Mouse (Mus musculus): ENCODE measurements around the gene BC029722. TPM values are rescaled to one million over a fixed set of nuclear protein-coding genes. Genes with fewer than 3 reads are reported as not detected.
A peak's percentile ranks its signal among the peaks of the same experiment; 100 is the strongest.
"Not testable (repeated sequence)": the region's sequence is repeated elsewhere in the genome, so short reads cannot be mapped to it uniquely, and the experiment has no call there.

Gene BC029722
- total RNA-seq (2014; fragmentation: Nextera tagmentation) (9.0 and 9.9 TPM in 2 replicates), total RNA-seq (2017) (4.4 and 10.3 TPM in 2 replicates)

DNA sequence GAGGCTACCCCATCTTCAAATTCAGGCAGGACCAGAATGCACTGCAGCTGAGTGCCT lies at the start of gene BC029722:
BC029722 (minus strand) TSS at position 35 of the 57 bp plus-strand sequence.
- no peak for ATAC-seq (replicated peaks; ENCODE audit: low FRiP score, low TSS enrichment, poor library complexity, severe bottlenecking)

DNA sequence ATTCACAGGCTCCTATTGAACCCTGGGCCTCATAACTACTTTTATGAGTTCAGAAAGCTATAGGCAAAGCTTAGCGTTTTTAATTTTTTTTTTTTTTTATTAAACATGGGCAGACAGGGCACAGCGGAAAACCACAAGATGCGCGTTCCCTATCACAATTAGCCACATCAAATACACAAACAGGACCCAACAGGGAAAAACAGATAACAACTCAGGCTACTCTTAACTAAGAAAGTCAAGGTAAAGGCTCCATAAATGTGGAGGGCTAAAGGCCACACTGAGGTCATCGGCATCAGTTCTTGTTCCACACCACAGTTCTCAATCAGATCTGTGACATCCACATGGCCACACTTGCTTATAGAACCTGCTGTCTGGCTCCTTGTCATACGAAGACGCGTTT lies 49.1 kb upstream of the BC029722 start:
- ATAC-seq (replicated peaks; ENCODE audit: low FRiP score, low TSS enrichment, poor library complexity, severe bottlenecking): peak; percentile 77

DNA sequence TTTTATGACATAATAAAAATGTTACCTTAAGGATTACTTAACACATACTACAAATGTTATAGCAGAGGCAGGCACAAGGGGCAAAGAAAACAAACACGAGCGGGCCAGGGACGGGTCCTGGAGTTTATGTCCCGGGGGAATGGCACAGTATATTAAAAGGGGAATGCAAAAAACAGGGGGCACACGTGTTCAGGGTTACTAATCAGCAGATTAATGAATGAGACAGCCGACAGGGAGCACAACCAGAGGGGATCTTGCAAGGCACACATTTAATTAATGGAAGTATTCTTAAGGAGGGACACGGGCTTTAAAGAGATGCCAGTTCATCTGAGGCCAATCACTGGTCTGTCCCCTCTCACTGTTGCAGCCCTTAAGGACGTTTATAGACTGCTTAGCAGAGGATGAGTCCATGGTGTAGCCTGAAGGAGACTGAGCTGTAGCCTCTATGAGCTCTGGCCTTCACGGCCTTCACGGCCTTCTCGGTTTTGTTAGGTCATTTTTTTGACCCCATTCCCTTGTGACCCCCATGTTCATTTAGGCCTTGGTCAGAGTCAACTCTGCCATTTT lies 44.2 kb upstream of the BC029722 start:
- no peak for ATAC-seq (replicated peaks; ENCODE audit: low FRiP score, low TSS enrichment, poor library complexity, severe bottlenecking)

DNA sequence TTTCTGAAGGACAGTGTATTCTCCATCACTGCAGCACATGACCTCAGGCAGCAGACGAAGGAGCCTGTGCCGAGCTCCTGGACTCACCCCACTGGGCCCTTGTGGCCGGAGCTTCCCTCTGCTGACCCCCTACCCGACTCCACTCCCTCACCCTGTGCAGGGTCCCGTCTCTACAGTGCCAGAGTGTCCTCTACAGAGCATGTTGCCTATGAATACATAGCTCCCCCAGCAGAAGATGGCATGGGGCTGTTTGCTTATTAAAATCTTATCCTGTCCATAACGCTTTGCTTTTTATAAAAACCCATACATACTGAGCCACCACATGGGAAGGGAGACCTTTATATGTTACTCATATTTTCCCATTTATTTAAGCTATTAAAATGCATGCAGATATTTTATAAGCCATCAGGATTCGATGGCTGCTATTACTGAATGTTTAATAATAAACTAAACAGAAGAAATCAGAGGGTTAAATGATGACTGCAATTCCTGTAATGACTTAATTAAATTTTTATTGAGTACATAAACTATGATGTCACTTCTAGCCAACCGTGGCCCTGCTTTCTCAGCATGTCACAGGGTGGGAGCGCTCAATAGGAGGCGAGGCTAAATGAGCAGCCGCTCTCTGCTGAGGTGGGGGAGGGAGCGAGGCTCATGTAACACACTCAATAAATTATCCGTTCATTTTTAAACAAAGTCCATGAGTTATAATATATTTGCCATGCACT lies 43.5 kb upstream of the BC029722 start:
- no peak for ATAC-seq (replicated peaks; ENCODE audit: low FRiP score, low TSS enrichment, poor library complexity, severe bottlenecking)

DNA sequence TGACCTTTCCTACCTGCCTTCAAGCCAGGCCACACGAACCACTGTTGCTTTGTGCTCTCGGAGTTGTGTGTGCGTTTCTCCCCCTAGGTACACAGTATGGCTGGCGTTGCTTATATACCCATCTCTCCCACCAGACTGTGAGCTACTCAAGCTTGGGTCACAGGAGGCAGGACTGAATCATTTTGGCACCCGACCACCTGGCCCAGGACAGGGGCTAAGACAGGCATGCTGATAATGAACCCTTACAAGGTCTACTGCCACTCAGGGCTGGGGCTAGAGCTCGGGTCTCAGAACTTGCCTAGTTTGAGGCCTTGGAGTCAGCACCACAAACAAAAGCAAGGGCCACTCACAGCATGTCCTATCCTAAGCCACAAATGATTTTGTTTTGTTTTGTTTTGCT lies 42.4 kb upstream of the BC029722 start:
- no peak for ATAC-seq (replicated peaks; ENCODE audit: low FRiP score, low TSS enrichment, poor library complexity, severe bottlenecking)

DNA sequence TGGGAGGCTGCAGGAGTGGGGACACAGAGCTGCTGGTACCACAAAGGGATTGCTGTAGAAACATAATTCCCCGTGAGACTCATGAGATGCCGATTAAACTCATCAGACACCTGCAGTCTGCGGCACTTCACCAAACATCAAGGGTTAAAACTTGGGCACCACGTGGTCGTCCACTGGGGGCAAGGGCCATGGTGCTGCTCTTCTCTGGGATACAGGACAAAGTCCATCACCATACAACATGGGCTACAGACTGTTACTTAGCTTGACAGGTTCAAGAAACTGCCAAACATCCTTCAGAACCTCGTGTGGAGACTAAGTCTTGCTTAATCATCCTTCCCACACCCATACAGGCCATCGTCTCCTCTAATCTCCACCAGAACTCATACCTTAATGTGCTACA lies 40.9 kb upstream of the BC029722 start:
- no peak for ATAC-seq (replicated peaks; ENCODE audit: low FRiP score, low TSS enrichment, poor library complexity, severe bottlenecking)

DNA sequence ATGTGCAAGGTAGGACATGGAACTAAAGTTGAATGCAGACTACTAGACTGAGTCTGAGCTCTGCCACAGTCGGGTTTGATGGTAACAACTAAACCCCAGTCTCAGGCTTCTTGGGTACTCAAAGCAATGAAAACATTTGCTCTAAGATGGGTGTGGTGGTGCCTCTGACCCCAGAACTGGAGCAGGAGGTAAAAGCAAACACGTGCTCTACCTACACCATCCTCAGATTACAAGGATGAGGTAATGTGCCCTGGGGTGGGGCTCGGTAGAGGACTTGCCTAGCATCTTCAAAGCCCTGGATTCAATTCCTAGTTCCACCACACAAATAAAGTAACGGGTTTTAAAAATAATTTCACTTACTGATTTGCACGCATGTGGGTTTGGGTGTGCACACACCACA lies 33.3 kb upstream of the BC029722 start:
- ATAC-seq (replicated peaks; ENCODE audit: low FRiP score, low TSS enrichment, poor library complexity, severe bottlenecking): no peak

DNA sequence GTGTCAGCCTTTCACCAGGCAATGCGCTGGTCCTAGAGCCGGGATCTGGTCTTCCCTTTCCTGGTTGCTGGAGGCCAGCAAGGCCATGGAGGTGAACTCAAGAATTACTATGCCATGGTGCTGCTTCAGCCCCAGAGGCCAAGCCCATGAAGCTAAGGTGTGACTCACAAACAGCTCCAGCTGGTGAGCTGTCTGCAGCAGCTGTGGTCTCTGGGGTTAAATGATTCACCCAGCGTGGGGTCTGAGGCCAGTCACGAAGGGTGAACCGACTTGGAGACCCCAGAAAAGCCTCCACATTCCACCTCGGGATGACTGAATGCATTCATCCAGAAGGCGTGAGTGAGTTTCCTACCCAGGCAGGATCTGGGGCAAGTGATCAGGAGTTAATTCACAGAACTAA lies 30.9 kb upstream of the BC029722 start:
- ATAC-seq (replicated peaks; ENCODE audit: low FRiP score, low TSS enrichment, poor library complexity, severe bottlenecking): no peak

DNA sequence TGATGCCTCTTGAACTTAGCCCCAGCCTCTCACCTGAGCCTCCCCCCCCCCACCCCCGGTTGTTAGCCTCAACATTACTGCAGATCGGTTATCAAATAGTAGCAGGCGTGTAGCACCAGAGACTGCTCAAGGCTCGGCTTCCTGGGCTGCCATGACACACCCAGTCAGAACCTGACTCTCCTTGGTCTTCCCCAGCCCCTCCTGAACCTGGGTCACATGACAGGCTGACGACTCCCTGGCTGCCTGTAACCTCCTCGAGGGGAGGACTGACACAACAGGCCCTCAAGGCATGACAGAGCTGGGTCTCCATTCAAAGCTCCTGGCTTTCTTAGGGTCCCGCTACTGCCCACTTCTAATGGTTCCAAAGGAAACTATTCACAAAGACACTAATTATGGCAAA lies 30.2 kb upstream of the BC029722 start:
- ATAC-seq (replicated peaks; ENCODE audit: low FRiP score, low TSS enrichment, poor library complexity, severe bottlenecking): peak; percentile 39

DNA sequence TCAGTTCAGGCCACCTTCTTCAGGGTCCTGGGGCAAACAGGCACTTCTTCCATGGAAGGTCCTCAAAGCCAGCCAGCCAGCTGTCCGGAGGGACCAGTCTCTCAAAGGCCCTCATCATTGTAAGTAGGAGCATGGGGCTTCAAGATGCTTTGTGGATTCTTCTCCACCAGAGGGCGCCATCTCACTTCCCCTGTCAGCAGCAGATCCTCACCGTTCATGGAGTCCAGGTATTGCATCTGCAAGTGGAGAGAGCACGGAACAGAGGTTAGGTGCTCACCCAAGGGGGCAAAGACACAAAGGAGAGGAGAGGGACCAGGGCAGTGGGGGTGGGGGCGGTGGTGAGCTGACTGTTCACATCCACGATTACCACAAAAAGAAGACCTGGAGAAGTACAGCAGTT lies 29.1 kb upstream of the BC029722 start:
- ATAC-seq (replicated peaks; ENCODE audit: low FRiP score, low TSS enrichment, poor library complexity, severe bottlenecking): peak; percentile 70

DNA sequence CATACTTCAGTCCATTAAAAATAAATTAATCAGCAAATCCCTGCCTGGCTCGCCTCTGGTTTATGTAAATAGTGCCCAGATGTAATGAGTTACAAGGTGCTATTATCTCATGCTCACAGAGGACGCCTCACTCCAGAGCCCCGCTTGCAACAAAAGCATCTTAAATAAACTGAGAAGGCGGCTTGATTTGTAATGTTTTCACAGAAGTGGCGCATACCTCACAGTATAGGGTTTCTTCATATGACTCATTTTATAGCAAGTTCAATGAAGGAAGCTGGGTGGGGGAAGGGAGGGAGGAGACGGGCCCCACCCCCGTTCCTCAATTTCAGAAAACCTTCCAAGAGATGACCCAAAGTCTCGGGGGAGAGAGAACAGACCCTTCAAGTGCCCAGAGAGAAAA lies 27.7 kb upstream of the BC029722 start:
- no peak for ATAC-seq (replicated peaks; ENCODE audit: low FRiP score, low TSS enrichment, poor library complexity, severe bottlenecking)

DNA sequence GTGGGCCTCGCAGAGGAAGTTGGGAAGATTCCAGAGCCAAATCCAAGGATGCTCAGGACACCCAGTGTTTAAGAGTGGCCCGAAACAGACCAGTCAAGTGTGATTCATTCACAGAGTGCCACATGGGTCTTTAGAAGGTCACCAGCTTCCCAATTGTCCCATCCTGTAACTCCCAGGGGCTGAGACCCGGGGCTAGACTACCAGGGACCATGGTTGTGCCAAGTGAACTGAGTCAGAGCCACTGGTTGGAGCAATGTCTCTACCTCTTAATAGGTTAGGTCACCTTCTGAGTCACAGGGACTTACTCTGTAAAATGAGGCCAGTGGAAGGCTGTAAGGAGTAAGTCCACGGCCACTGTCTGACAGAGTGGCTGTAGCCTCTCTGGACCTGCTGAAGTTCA lies 19.7 kb upstream of the BC029722 start:
- ATAC-seq (replicated peaks; ENCODE audit: low FRiP score, low TSS enrichment, poor library complexity, severe bottlenecking): no peak

DNA sequence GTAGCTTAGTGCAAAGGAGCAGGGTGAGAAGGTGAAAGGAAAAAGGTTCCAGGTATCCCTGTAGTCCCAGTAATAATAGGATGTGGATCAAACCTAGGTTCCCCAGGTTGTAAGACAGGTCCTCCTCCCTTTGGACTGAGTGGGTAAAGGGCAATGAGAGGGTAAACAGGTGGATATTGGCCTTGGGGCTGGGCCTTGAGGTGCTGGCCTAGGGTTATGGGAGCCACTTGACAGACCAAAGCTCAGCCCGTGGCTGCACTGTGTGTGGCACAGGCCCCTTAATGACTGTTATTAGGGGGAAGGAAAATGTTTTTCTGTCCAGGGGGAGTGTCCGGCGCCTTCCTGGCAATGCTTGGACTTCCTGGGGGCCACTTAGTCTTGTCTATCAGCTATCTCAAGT lies 18.7 kb upstream of the BC029722 start:
- ATAC-seq (replicated peaks; ENCODE audit: low FRiP score, low TSS enrichment, poor library complexity, severe bottlenecking): no peak

DNA sequence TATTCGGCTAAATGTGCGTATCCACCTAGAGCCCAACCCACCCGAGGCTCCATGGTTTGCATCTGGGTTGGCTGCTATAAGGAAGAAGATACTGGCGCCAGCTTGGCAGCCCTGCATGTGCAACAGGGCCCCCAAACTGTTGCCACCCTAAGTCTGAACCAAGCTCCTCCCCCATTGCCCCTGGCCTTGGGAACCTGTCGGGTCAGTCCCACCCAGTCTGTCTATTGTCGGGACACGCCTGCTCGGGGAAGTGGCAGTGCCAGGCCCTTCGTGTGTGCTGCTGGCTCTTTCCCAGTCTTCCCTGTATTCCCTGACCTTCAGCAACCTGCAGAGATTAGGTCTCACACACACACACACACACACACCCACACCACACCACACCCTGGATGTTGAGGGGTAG lies 15.5 kb upstream of the BC029722 start, which contains the start of gene Fam83c:
Fam83c (minus strand) TSS at position 123 of the 400 bp plus-strand sequence.
- no peak for ATAC-seq (replicated peaks; ENCODE audit: low FRiP score, low TSS enrichment, poor library complexity, severe bottlenecking)

DNA sequence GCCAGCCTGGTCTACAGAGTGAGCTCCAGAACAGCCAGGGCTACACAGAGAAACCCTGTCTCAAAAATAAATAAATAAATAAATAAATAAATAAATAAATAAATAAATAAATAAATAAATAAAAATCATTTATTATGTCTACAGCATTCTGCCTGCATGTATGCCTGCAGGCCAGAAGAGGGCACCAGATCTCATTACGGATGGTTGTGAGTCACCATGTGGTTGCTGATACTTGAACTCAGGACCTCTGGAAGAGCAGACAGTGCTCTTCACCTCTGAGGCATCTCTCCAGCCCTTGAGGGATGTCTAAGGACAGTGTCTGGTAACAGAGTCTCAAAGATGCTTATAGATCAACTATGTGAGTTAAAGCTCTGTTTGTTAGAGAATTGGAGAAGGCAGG lies 12.9 kb upstream of the BC029722 start:
- ATAC-seq (replicated peaks; ENCODE audit: low FRiP score, low TSS enrichment, poor library complexity, severe bottlenecking): not testable (repeated sequence)

DNA sequence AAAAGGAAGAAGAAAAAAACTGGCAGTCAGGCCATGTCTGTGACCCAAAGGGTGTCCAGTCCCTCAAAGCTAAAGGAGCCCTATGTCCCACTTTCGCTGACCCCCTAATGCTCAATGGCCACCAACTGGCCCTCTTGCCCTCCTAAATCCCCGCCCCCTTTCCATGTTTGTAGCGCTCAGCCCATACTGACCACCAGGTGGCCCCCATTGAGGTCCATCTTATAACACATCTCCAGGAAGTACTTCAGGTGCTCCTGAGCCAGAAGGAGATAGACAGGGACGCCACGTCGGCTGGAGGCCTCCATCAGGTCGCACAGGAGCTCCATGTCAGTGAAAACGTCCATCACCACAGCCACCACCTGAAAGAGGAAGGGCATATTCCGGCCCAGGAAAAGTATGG lies 12.1 kb upstream of the BC029722 start:
- no peak for ATAC-seq (replicated peaks; ENCODE audit: low FRiP score, low TSS enrichment, poor library complexity, severe bottlenecking)

DNA sequence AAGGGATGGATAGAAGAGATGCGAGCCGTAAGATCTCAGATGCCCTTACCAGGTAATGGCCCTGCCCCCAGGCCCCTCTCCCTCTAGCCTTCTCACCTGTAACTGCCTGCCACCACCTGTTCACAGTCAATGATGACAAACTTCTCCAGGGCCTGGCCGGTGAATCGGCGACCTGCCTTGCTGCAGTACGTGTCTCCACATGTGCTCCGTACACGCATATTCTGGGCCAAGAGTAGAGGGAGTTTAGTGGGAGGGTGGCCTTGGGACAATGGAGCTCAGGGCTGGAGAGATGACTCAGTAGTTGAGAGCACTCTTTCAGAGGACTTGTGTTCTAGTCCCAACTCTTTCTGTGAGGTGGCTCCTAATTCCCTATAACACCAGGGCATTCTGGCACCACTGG lies 11.6 kb upstream of the BC029722 start:
- ATAC-seq (replicated peaks; ENCODE audit: low FRiP score, low TSS enrichment, poor library complexity, severe bottlenecking): no peak

DNA sequence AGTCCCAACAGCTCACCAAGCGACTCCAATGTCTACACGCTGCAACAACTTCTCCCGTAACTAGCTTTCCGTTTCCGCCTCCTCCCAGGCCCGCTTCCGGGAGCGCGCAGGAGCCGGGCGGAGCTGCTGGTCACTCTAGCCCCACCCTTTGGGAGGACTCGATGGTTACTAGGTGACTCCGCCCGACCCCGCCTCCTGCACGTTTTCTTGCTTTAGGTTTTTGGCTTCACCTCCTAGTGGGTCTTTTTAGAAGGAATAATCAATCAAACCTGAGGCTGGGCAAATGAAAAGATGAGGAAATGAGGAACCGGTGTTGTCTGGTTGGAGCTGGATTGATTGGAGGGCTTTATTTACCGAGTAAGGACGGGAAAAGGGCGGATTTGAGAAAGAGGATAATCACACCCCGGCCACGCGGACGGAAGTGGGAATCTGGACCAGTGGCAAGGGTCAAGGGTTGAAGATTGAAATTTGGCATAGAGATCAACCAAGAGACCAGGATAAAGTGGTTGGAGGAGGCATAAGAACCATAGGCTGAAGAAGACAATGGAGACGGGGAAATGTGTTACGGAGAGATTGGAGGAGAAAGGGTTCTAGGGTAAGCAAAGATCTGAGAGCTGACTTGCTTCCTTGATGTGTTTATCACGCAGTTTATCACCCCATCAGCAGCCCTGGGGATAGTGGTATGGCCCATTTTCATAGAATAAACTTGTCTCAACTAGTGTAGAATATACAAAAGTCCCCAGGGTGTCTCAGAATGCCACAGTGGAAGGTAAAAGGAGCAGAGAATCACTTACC lies 7.6 kb upstream of the BC029722 start, which contains the start of gene Eif6:
Eif6 (minus strand) TSS at position 296 of the 795 bp plus-strand sequence.
- peak; percentile 89 for ATAC-seq (replicated peaks; ENCODE audit: low FRiP score, low TSS enrichment, poor library complexity, severe bottlenecking)

DNA sequence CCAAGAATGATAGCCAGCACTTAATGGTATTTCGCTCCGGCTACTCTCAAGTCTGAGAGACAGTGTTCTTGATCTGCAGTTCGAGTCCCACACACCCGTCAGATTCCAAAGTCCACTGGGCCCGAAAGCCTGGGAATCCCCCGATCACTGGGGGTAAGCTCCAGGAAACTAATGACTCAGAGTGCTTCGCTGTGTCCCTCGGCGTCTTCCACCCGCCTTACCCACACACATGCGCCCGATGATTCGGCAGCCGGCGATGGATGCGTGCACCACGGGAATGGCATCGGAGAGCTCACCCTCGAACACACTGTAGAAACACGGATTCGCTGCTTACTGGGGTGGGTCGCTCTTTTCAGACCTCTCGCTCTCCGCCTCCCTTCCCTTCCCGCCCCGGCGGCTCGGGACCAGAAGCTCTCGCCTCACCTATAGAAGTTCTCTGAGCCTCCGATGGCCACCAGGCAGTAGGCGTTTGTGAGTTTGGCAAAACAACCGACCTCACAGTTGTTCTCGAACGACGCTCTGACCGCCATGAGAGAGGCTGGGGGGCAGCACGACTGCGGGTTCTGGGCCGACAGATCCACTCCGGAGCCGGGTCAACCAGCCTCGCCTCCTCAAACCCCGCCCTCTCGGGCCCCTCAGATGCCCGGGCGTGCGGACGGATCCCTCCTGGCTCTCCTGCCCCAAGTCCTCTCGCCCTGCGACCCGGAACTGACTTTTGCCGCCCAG lies 6.8 kb upstream of the BC029722 start:
- ATAC-seq (replicated peaks; ENCODE audit: low FRiP score, low TSS enrichment, poor library complexity, severe bottlenecking): peak; percentile 18; the same call in 1 of the 2 replicates

DNA sequence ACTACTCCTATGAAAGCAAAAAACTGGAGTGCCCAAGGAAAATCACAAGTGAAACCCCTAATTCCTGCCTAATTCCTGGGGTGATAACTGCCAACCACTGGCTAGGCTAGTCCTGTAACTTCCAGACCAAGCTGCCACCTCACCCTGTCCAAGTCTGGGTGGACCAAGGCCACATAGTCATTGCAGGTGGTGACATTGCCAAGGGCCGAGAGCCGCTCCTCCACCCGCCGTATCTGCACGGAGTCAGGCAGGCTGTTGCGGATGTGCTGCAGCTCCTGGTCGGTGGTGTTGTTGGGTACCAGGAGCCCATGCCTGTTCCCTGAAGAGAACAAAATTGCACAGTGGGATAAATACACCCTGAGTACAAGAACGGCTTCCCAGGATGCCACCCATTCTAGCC lies 4.5 kb upstream of the BC029722 start:
- no peak for ATAC-seq (replicated peaks; ENCODE audit: low FRiP score, low TSS enrichment, poor library complexity, severe bottlenecking)
